ENCODE assay signal across 10 mouse cellular contexts in the genomic region with DNA sequence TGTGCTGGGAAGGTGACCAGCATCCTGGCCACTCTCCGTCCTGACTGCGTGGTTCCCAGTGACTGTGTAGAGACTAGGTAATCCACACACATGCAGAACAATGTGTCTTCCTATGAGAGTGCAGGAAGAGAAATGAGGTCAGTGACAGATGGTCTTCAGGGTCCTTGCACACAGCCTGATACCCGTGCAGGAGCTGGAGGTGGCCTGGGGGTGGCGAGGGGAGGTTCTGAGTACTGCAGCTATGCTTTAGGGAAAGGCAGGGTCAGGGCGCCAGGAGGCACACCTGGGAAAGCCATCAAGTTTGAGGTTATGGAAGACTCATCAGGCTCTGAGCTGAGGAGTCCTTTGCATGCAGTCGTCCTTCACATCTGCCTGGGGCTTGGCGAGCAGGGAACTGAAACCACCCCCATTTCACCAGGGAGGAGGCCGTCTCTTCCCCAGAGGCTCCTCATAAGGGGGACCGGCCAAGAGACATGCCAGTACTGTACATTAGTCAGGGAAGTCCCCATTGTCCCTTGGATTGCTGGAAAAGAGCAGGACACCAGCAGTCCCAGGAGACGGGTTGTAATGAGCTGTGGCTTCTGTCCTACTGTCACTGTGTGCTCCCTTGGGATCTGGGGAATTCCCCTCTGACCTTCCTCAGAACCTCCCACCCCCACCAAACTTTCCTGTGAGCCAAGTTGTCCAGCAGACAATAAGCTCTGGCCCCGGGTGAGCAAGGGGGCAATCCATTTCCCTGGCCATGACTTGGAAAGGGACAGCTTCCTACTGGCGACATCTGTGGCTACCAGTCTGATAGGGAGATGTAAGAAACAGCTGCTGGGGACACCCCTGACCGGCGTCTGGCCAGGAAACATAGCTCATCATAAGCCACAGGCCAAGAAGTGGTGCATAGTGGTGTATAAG. TPM values are rescaled to one million over a fixed set of nuclear protein-coding genes. Genes with fewer than 3 reads are reported as not detected.
DNase-seq lines count a peak whose midpoint lies in the region; ATAC-seq lines count a peak whose summit lies in the region.
"Had no signal": no experiment of that assay in that cellular context is flagged by ENCODE, and none has a peak within 500 bp of the region (broad histone marks: within the 10 kb centered on the region; RNA-seq: fewer than 3 reads in every experiment).

No protein-coding gene starts in this region.

- 0 out of 2 replicates have a peak, but pooled peaks cover 4% of the 10 kb centered on the region for H3K36me3 ChIP-seq in forebrain, embryonic 13.5 days (ENCODE audit: poor library complexity, severe bottlenecking)
- no peaks in the 10 kb centered on the region for H3K36me3 ChIP-seq in forebrain, embryonic 11.5 days (ENCODE audit: control insufficient read depth, insufficient read depth, low read length)
- H3K36me3 ChIP-seq in heart, embryonic 15.5 days, result no peaks in the 10 kb centered on the region
- H3K36me3 ChIP-seq in limb, embryonic 13.5 days, result peaks cover 6% of the 10 kb centered on the region; the same call in 1 of the 2 replicates

- no peak for DNase-seq in forebrain, embryonic 11.5 days (ENCODE audit: low spot score)
- peak; percentile 72 for DNase-seq in adrenal gland, postnatal 14 days
- no peak for DNase-seq in left cerebral cortex, adult 9 months (ENCODE audit: low spot score in 2 of 2)
- no peak for DNase-seq in thymus, postnatal 10 days (ENCODE audit: low spot score in 2 of 2)
- no peak for DNase-seq in layer of hippocampus, postnatal 14 days (ENCODE audit: low spot score in 2 of 2)

- 64% methylated on average over 14 of the region's 14 CpGs for WGBS in forebrain, embryonic 13.5 days
- WGBS in forebrain, embryonic 11.5 days, result 73% methylated on average over 14 of the region's 14 CpGs
- WGBS in heart, embryonic 15.5 days, result 39% methylated on average over 14 of the region's 14 CpGs
- WGBS in limb, embryonic 13.5 days, result 39% methylated on average over 14 of the region's 14 CpGs

- no peak overlapping the region for H3K4me3 ChIP-seq in forebrain, embryonic 13.5 days
- no peak overlapping the region for H3K4me3 ChIP-seq in forebrain, embryonic 11.5 days (ENCODE audit: low read depth, low read length)
- H3K4me3 ChIP-seq in heart, embryonic 15.5 days, result no peak overlapping the region
- no peak overlapping the region for H3K4me3 ChIP-seq in limb, embryonic 13.5 days

- H3K4me1 ChIP-seq in forebrain, embryonic 13.5 days, result peaks cover 33% of the 10 kb centered on the region
- peaks cover 8% of the 10 kb centered on the region for H3K4me1 ChIP-seq in forebrain, embryonic 11.5 days (replicated peaks; ENCODE audit: control insufficient read depth, insufficient read depth, low read length)
- H3K4me1 ChIP-seq in heart, embryonic 15.5 days (replicated peaks), result peaks cover 68% of the 10 kb centered on the region
- H3K4me1 ChIP-seq in limb, embryonic 13.5 days, result peaks cover 67% of the 10 kb centered on the region

- H3K9me3 ChIP-seq in forebrain, embryonic 13.5 days (replicated peaks), result no peaks in the 10 kb centered on the region
- H3K9me3 ChIP-seq in forebrain, embryonic 11.5 days (ENCODE audit: control insufficient read depth, low read length), result no peaks in the 10 kb centered on the region
- no peaks in the 10 kb centered on the region for H3K9me3 ChIP-seq in heart, embryonic 15.5 days (replicated peaks)
- H3K9me3 ChIP-seq in limb, embryonic 13.5 days, result no peaks in the 10 kb centered on the region
- H3K9me3 ChIP-seq: G1E had no signal

- H3K27ac ChIP-seq in forebrain, embryonic 13.5 days, result no peak overlapping the region
- H3K27ac ChIP-seq in forebrain, embryonic 11.5 days (ENCODE audit: low read depth, low read length), result no peak overlapping the region
- H3K27ac ChIP-seq in heart, embryonic 15.5 days, result peak overlapping the region; percentile 44
- H3K27ac ChIP-seq in limb, embryonic 13.5 days, result peak overlapping the region; percentile 61; the same call in 1 of the 2 replicates

- H3K4me2 ChIP-seq in forebrain, embryonic 13.5 days, result no peak overlapping the region
- no peak overlapping the region for H3K4me2 ChIP-seq in forebrain, embryonic 11.5 days (ENCODE audit: low read depth, low read length, severe bottlenecking)
- H3K4me2 ChIP-seq in heart, embryonic 15.5 days, result no peak overlapping the region
- peak overlapping the region; percentile 14; the same call in 1 of the 2 replicates for H3K4me2 ChIP-seq in limb, embryonic 13.5 days (replicated peaks)

- H3K27me3 ChIP-seq in forebrain, embryonic 13.5 days, result no peaks in the 10 kb centered on the region
- no peaks in the 10 kb centered on the region for H3K27me3 ChIP-seq in forebrain, embryonic 11.5 days (ENCODE audit: control insufficient read depth, insufficient read depth, low read length)
- no peaks in the 10 kb centered on the region for H3K27me3 ChIP-seq in heart, embryonic 15.5 days
- no peaks in the 10 kb centered on the region for H3K27me3 ChIP-seq in limb, embryonic 13.5 days

- ATAC-seq in forebrain, embryonic 13.5 days, result no peak
- no peak for ATAC-seq in forebrain, embryonic 11.5 days (replicated peaks; ENCODE audit: low FRiP score)
- no peak; the same call in 1 of the 2 replicates for ATAC-seq in heart, embryonic 15.5 days (replicated peaks; ENCODE audit: insufficient number of reproducible peaks, insufficient read depth, low FRiP score, low read depth)
- no peak for ATAC-seq in limb, embryonic 13.5 days (ENCODE audit: low FRiP score, low read depth)

- peak overlapping the region; percentile 21; the same call in 1 of the 2 replicates for H3K9ac ChIP-seq in forebrain, embryonic 13.5 days
- no peak overlapping the region for H3K9ac ChIP-seq in forebrain, embryonic 11.5 days (ENCODE audit: low read length)
- no peak overlapping the region for H3K9ac ChIP-seq in heart, embryonic 15.5 days
- H3K9ac ChIP-seq in limb, embryonic 13.5 days, result peak overlapping the region; percentile 25; the same call in 1 of the 2 replicates

RNA-seq across cellular contexts. Expression of gene Samd4b, which starts 4.5 kb away (rescaled TPM):
- polyA plus RNA-seq in forebrain, embryonic 13.5 days (2015; fragmentation: Nextera tagmentation; extraction: Ambion mirVana), result 20.0 and 20.5 TPM in 2 replicates
- polyA plus RNA-seq in forebrain, embryonic 11.5 days (2014; fragmentation: Nextera tagmentation; extraction: Ambion mirVana), result 40.7 and 41.1 TPM in 2 replicates
- 52.3 and 56.3 TPM in 2 replicates for total RNA-seq in adrenal gland, postnatal 14 days (2021)
- 17.9 and 25.6 TPM in 2 replicates for polyA plus RNA-seq in heart, embryonic 15.5 days (2015; fragmentation: Nextera tagmentation; extraction: Ambion mirVana)
- 26.7 and 31.7 TPM in 2 replicates for polyA plus RNA-seq in limb, embryonic 13.5 days (2015; fragmentation: Nextera tagmentation; extraction: Ambion mirVana)
- 10 to 100 TPM; 69.5 to 71.6 TPM for total RNA-seq in layer of hippocampus, postnatal 14 days (2021)

RNA-seq across cellular contexts. Expression of gene Pak4, which starts 4.5 kb away (rescaled TPM):
- polyA plus RNA-seq in forebrain, embryonic 13.5 days (2015; fragmentation: Nextera tagmentation; extraction: Ambion mirVana), result 36.1 and 36.8 TPM in 2 replicates
- 50.7 and 56.2 TPM in 2 replicates for polyA plus RNA-seq in forebrain, embryonic 11.5 days (2014; fragmentation: Nextera tagmentation; extraction: Ambion mirVana)
- 22.0 and 25.6 TPM in 2 replicates for total RNA-seq in adrenal gland, postnatal 14 days (2021)
- polyA plus RNA-seq in heart, embryonic 15.5 days (2015; fragmentation: Nextera tagmentation; extraction: Ambion mirVana), result 23.3 and 32.3 TPM in 2 replicates
- 33.2 and 33.4 TPM in 2 replicates for polyA plus RNA-seq in limb, embryonic 13.5 days (2015; fragmentation: Nextera tagmentation; extraction: Ambion mirVana)
- 10 to 100 TPM; 11.6 to 14.6 TPM for total RNA-seq in layer of hippocampus, postnatal 14 days (2021)

RNA-seq across cellular contexts. Expression of gene Acp7, which starts 37.7 kb away (rescaled TPM):
- not detected in 2 replicates for polyA plus RNA-seq in forebrain, embryonic 13.5 days (2015; fragmentation: Nextera tagmentation; extraction: Ambion mirVana)
- not detected in 2 replicates for polyA plus RNA-seq in forebrain, embryonic 11.5 days (2014; fragmentation: Nextera tagmentation; extraction: Ambion mirVana)
- total RNA-seq in adrenal gland, postnatal 14 days (2021), result not detected in 2 replicates
- polyA plus RNA-seq in heart, embryonic 15.5 days (2015; fragmentation: Nextera tagmentation; extraction: Ambion mirVana), result not detected in 2 replicates
- not detected in 2 replicates for polyA plus RNA-seq in limb, embryonic 13.5 days (2015; fragmentation: Nextera tagmentation; extraction: Ambion mirVana)
- 1 to 10 TPM; 1.0 to 1.9 TPM for total RNA-seq in layer of hippocampus, postnatal 14 days (2021)
- polyA plus RNA-seq: G1E; neural tube, embryonic 14.5 days had no signal

RNA-seq across cellular contexts. Expression of gene Nccrp1, which starts 46.4 kb away (rescaled TPM):
- polyA plus RNA-seq in forebrain, embryonic 13.5 days (2015; fragmentation: Nextera tagmentation; extraction: Ambion mirVana), result not detected in 2 replicates
- not detected in 2 replicates for polyA plus RNA-seq in forebrain, embryonic 11.5 days (2014; fragmentation: Nextera tagmentation; extraction: Ambion mirVana)
- 0.41 TPM in 1 of 2 replicates, not detected in the other for total RNA-seq in adrenal gland, postnatal 14 days (2021)
- polyA plus RNA-seq in heart, embryonic 15.5 days (2015; fragmentation: Nextera tagmentation; extraction: Ambion mirVana), result not detected in 2 replicates
- polyA plus RNA-seq in limb, embryonic 13.5 days (2015; fragmentation: Nextera tagmentation; extraction: Ambion mirVana), result not detected in 2 replicates
- under 1 TPM; 0.33 to 0.62 TPM for total RNA-seq in layer of hippocampus, postnatal 14 days (2021)
- total RNA-seq: G1E had no signal

RNA-seq across cellular contexts. Expression of gene Sycn, which starts 52.8 kb away (rescaled TPM):
- polyA plus RNA-seq in forebrain, embryonic 13.5 days (2015; fragmentation: Nextera tagmentation; extraction: Ambion mirVana), result not detected in 2 replicates
- not detected in 2 replicates for polyA plus RNA-seq in forebrain, embryonic 11.5 days (2014; fragmentation: Nextera tagmentation; extraction: Ambion mirVana)
- not detected in 2 replicates for total RNA-seq in adrenal gland, postnatal 14 days (2021)
- not detected in 2 replicates for polyA plus RNA-seq in heart, embryonic 15.5 days (2015; fragmentation: Nextera tagmentation; extraction: Ambion mirVana)
- polyA plus RNA-seq in limb, embryonic 13.5 days (2015; fragmentation: Nextera tagmentation; extraction: Ambion mirVana), result not detected in 2 replicates
- total RNA-seq in layer of hippocampus, postnatal 14 days (2021), result not detected
- total RNA-seq: G1E had no signal
- polyA plus RNA-seq: G1E; neural tube, embryonic 14.5 days had no signal

Comparison
In these comparisons a context has a peak if more than half of its experiments do, and no peak if none do; other contexts are left out.
1. H3K9ac ChIP-seq: peak in forebrain, embryonic 13.5 days (single experiment) and limb, embryonic 13.5 days (single experiment); none in forebrain, embryonic 11.5 days (single experiment) and heart, embryonic 15.5 days (single experiment).
2. H3K27ac ChIP-seq: peak in heart, embryonic 15.5 days (single experiment) and limb, embryonic 13.5 days (single experiment); none in forebrain, embryonic 13.5 days (single experiment) and forebrain, embryonic 11.5 days (single experiment).